Mouse (Mus musculus) G1E (cell line): ENCODE data around the gene Mmp17. TPM values are rescaled to one million over a fixed set of nuclear protein-coding genes. Genes with fewer than 3 reads are reported as not detected.

Experiments used
- ATAC-seq: 2 replicates; pipeline ENCODE4 v1.8.0; 2016; ENCODE audit warnings: mild to moderate bottlenecking; ENCODE audit not compliant: insufficient number of reproducible peaks, poor library complexity, low FRiP score, severe bottlenecking; ENCODE audit errors: extremely low read depth
- DNase-seq: peaks from one replicate; pipeline ENCODE4 v3.0.0; 2012; ENCODE audit warnings: low spot score
- H3K27me3 ChIP-seq: 2 replicates; pipeline ENCODE4 v1.6.1; 2012; ENCODE audit warnings: mild to moderate bottlenecking, low read length, inconsistent platforms; ENCODE audit not compliant: insufficient read depth
- H3K36me3 ChIP-seq: replicated peaks from 2 replicates; pipeline ENCODE3; 2012; ENCODE audit warnings: mild to moderate bottlenecking, inconsistent platforms
- H3K4me1 ChIP-seq: 2 replicates; pipeline ENCODE4 v1.6.1; 2012; ENCODE audit warnings: low read depth, low read length, inconsistent platforms, mixed read lengths; ENCODE audit not compliant: insufficient read depth
- H3K4me3 ChIP-seq: 2 replicates; pipeline ENCODE4 v1.5.1; 2012; ENCODE audit warnings: low read depth, mild to moderate bottlenecking, inconsistent platforms, low read length, moderate library complexity, mixed read lengths
- H3K9me3 ChIP-seq: replicated peaks from 2 replicates; pipeline ENCODE4 v1.6.1; 2012; ENCODE audit warnings: inconsistent platforms
- CTCF ChIP-seq: IDR thresholded peaks from 2 replicates; pipeline ENCODE4 v1.5.1; 2012; ENCODE audit warnings: low read depth, low read length, inconsistent platforms, mixed read lengths
- GATA1 ChIP-seq: IDR thresholded peaks from 2 replicates; pipeline ENCODE4 v1.6.1; 2012; ENCODE audit warnings: borderline replicate concordance, low read length, inconsistent platforms, mixed read lengths
- GATA2 ChIP-seq: IDR thresholded peaks from 2 replicates; pipeline ENCODE4 v1.6.1; 2012; ENCODE audit warnings: low read depth, low read length, inconsistent platforms, borderline replicate concordance
- POLR2AphosphoS5 ChIP-seq: IDR thresholded peaks from 2 replicates; pipeline ENCODE4 v1.6.1; 2012; ENCODE audit warnings: low read depth, low read length, inconsistent platforms; ENCODE audit not compliant: insufficient replicate concordance
- TAL1 ChIP-seq: conservative IDR thresholded peaks from 2 replicates; pipeline ENCODE4 v1.6.1; 2012; ENCODE audit warnings: low read depth, low read length, inconsistent platforms, mixed read lengths
- polyA plus RNA-seq: library from polyadenylated mRNA; stranded (reverse); fragments of >175 nt; gene quantifications from 2 replicates; pipeline ENCODE4 v1.2.3, GENCODE M21; 2012
- total RNA-seq, 2 experiments: library from RNA; stranded (forward) in 1 of 2; stranded (reverse) in 1 of 2; fragments of 200-1000 nt in 1 of 2; fragments of >200 nt in 1 of 2; fragmentation: Nextera tagmentation in 1 of 2; gene quantifications; 2 replicates each; pipeline ENCODE4 v1.2.3; 2014 to 2017

Gene Mmp17
- total and polyA plus RNA-seq, 3 experiments, result 0.03 to 0.05 TPM; not detected in 1

- TF ChIP-seq CTCF (no peak), TAL1 (no peak), GATA2 (no peak), GATA1 (no peak)
- Histone ChIP-seq H3K9me3 (peaks cover 21% of the 10 kb centered on the region), H3K27me3 (peaks cover 57% of the 10 kb centered on the region), H3K36me3 (no peaks in the 10 kb centered on the region), H3K4me3 (peak overlapping the region; percentile 69; the same call in 1 of the 2 replicates), H3K4me1 (peaks cover 9% of the 10 kb centered on the region)
- DNase-seq (no peak), ATAC-seq (no peak)
Measured at GRCm38 (mm10) chr5:129583331-129583730, 638 bp upstream of the Mmp17 start.

DNA sequence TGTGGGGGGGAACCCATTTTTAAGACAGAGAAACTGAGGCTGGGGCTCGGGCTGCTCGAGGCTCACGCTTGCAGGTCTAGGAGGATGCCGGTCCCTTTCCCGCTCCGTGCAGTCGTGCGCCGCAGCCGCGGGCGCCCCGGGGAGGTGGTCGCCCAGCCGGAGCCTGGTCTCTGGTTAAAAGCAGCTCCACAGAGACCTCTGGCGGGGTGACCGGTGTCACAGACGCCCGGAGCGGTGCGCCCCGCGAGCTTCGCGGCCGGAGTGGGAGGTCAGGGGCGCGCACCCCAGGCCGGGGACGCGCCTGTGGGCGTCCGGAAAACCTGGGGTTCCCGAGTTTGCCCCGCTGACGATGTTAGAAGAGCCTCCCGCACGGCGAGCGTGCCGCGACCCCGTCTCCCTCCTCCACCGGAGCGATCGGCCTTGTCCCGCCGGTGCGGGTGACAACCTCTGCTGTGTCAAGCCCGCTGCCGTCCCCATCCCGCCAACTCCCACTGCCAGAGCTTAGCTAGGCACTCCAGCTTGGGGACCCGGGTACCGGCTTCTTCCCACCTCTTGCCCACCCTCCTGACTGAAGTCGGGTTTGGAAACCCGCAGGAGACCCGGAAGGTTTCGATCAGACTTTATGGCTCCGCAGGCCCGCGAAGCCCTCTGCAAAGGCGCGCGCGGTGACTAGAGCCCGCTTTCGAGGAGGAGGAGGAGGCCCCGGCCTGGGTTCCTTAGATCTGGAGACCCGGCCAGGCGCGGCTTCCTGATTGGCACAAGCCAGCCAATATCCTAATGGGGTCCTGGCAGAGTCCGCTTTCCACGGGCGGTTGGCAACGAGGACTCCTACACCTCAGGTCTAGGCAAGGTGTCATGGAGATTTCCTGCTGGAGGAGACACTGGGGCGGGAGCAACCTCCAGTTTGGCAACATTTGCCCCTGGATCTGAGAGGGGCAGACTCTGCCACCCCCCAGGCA, 893 bp downstream of the Mmp17 start:
- H3K4me1 ChIP-seq, result peaks cover 9% of the 10 kb centered on the region
- H3K27me3 ChIP-seq, result peaks cover 53% of the 10 kb centered on the region
- ATAC-seq (no peak), DNase-seq (no peak)
- peak overlapping the region; percentile 69; the same call in 1 of the 2 replicates for H3K4me3 ChIP-seq
- peaks cover 21% of the 10 kb centered on the region for H3K9me3 ChIP-seq
- TF ChIP-seq CTCF, result no peak
- no peak for TF ChIP-seq GATA1
- no peak for TF ChIP-seq GATA2
- no peak for TF ChIP-seq TAL1
- TF ChIP-seq POLR2AphosphoS5, result no peak
- no peaks in the 10 kb centered on the region for H3K36me3 ChIP-seq

- no peak overlapping the region for H3K4me3 ChIP-seq
- DNase-seq, result no peak
- H3K27me3 ChIP-seq, result peaks cover 42% of the 10 kb centered on the region
- TF ChIP-seq GATA1 (no peak), CTCF (peak; percentile 36; the same call in 1 of the 2 replicates), TAL1 (no peak)
- no peaks in the 10 kb centered on the region for H3K36me3 ChIP-seq
- H3K4me1 ChIP-seq, result peaks cover 9% of the 10 kb centered on the region
- no peak for ATAC-seq
- peaks cover 21% of the 10 kb centered on the region for H3K9me3 ChIP-seq
Measured at GRCm38 (mm10) chr5:129586016-129586415, 2.0 kb downstream of the Mmp17 start.

- Histone ChIP-seq H3K4me1 (peaks cover 9% of the 10 kb centered on the region), H3K4me3 (no peak overlapping the region), H3K9me3 (peaks cover 21% of the 10 kb centered on the region), H3K36me3 (no peaks in the 10 kb centered on the region), H3K27me3 (peaks cover 40% of the 10 kb centered on the region)
- ATAC-seq (no peak), DNase-seq (no peak)
- TF ChIP-seq TAL1, result no peak
- TF ChIP-seq POLR2AphosphoS5, result no peak
- no peak for TF ChIP-seq GATA1
- no peak for TF ChIP-seq GATA2
- no peak for TF ChIP-seq CTCF
Measured at GRCm38 (mm10) chr5:129586471-129586870, 2.5 kb downstream of the Mmp17 start.

GRCm38 (mm10) chr5:129590915-129591314, 6.9 kb downstream of the Mmp17 start:
- Histone ChIP-seq H3K4me1 (peaks cover 11% of the 10 kb centered on the region), H3K9me3 (peaks cover under 1% of the 10 kb centered on the region; the same call in 1 of the 2 replicates), H3K27me3 (peaks cover 8% of the 10 kb centered on the region; the same call in 1 of the 2 replicates), H3K4me3 (no peak overlapping the region), H3K36me3 (no peaks in the 10 kb centered on the region)
- TF ChIP-seq GATA2 (no peak), GATA1 (no peak), TAL1 (no peak), POLR2AphosphoS5 (no peak), CTCF (no peak)
- no peak for DNase-seq
- no peak for ATAC-seq

DNA sequence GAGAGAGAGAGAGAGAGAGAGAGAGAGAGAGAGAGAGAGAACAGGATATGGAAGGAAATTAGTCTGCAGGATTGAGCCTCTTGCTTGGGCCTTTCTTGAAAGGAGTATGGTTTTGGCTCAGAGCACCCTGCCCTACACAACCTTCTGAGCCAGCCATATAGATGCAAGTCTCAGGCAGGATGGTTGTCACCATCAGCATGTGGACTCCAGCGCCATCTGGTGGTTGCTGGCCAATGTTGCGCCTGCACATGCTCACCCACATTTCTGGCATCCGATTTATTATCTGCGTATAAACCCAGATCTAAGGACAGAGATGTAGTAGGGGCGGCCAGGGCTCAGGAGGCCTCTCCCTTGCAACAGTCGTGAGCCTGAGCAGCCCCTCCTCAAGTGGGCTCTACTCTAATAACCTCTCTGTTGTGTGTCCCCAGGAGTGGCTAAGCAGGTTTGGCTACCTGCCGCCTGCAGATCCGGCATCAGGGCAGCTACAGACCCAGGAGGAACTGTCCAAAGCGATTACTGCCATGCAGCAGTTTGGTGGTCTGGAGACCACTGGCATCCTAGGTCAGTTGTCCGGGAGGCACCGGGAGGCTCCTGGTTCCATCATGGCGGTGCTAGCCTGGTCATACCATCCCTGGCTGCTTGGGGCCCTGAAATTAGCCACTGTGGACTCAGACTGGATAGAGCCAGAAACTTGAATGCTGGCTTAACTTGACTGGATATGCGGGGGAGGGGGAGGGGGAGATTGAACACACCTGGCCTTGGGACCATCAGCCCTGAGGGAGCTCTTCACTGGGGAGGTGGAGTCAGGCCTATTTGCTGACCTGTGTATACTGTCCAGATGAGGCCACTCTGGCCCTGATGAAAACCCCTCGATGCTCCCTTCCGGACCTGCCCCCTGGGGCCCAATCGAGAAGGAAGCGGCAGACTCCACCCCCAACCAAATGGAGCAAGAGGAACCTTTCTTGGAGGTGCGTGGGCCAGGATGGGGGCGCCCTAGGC, 10.4 kb downstream of the Mmp17 start:
- Histone ChIP-seq H3K4me3 (no peak overlapping the region), H3K4me1 (peaks cover 11% of the 10 kb centered on the region), H3K27me3 (no peaks in the 10 kb centered on the region; the same call in 1 of the 2 replicates), H3K36me3 (no peaks in the 10 kb centered on the region), H3K9me3 (no peaks in the 10 kb centered on the region)
- TF ChIP-seq GATA1, result no peak
- no peak for TF ChIP-seq POLR2AphosphoS5
- no peak for TF ChIP-seq GATA2
- no peak for TF ChIP-seq TAL1
- TF ChIP-seq CTCF, result peak; percentile 98
- DNase-seq (peak; percentile 49), ATAC-seq (peak; percentile 45; the same call in 1 of the 2 replicates)
